Mouse (Mus musculus) induced T-regulatory cell, adult 2 months (primary cell): Measurements from ENCODE around the gene Gm45140.
A peak's percentile ranks its signal among the peaks of the same experiment; 100 is the strongest.

Experiments used
- DNase-seq: peaks from one replicate; pipeline ENCODE4 v3.0.0-alpha.2; 2012; ENCODE audit warnings: low read depth

Gene Gm45140

GRCm38 (mm10) chr6:87845031-87845695 is 9.6 kb upstream of the Gm45140 start:
- no peak for DNase-seq

GRCm38 (mm10) chr6:87842254-87842653 is 6.7 kb upstream of the Gm45140 start:
- DNase-seq = peak; percentile 63

- peak; percentile 26 for DNase-seq
These were observed 6.0 kb upstream of the Gm45140 start for GRCm38 (mm10) chr6:87841635-87842034.

GRCm38 (mm10) chr6:87839797-87840341 is 4.3 kb upstream of the Gm45140 start:
- DNase-seq = peak; percentile 41

- DNase-seq = peak; percentile 100
These were observed 3.1 kb upstream of the Gm45140 start, which contains the start of gene Isy1 for GRCm38 (mm10) chr6:87838551-87839197. Isy1 (minus strand) TSS chr6:87838798.

- DNase-seq = no peak
These were observed 15.2 kb downstream of the Gm45140 start for GRCm38 (mm10) chr6:87820366-87820765.

GRCm38 (mm10) chr6:87814486-87814885 is 21.1 kb downstream of the Gm45140 start:
- DNase-seq = no peak

- no peak for DNase-seq
These were observed 22.9 kb downstream of the Gm45140 start for GRCm38 (mm10) chr6:87812656-87813055.

- DNase-seq = peak; percentile 94
These were observed 23.8 kb downstream of the Gm45140 start, which contains the start of gene Rab43 for GRCm38 (mm10) chr6:87811675-87812338. Rab43 (minus strand) TSS chr6:87812164.

- DNase-seq = peak; percentile 91
These were observed 24.6 kb downstream of the Gm45140 start for GRCm38 (mm10) chr6:87810713-87811669.

- DNase-seq = no peak
These were observed 25.3 kb downstream of the Gm45140 start for GRCm38 (mm10) chr6:87810311-87810710.

- peak; percentile 34 for DNase-seq
These were observed 25.9 kb downstream of the Gm45140 start for GRCm38 (mm10) chr6:87809651-87810161.

- no peak for DNase-seq
These were observed 26.5 kb downstream of the Gm45140 start for GRCm38 (mm10) chr6:87809144-87809543.

- DNase-seq = no peak
These were observed 27.1 kb downstream of the Gm45140 start for GRCm38 (mm10) chr6:87808521-87808920.

- no peak for DNase-seq
These were observed 27.7 kb downstream of the Gm45140 start for GRCm38 (mm10) chr6:87807735-87808440.

GRCm38 (mm10) chr6:87806857-87807256 is 28.7 kb downstream of the Gm45140 start:
- DNase-seq = no peak

- DNase-seq = peak; percentile 31
These were observed 29.6 kb downstream of the Gm45140 start for GRCm38 (mm10) chr6:87806028-87806427.

GRCm38 (mm10) chr6:87805448-87805847 is 30.1 kb downstream of the Gm45140 start:
- no peak for DNase-seq

- DNase-seq = no peak
These were observed 30.7 kb downstream of the Gm45140 start for GRCm38 (mm10) chr6:87804886-87805285.

GRCm38 (mm10) chr6:87804036-87804435 is 31.6 kb downstream of the Gm45140 start:
- no peak for DNase-seq

GRCm38 (mm10) chr6:87802462-87802861 is 33.1 kb downstream of the Gm45140 start:
- no peak for DNase-seq
